In the genomic region with DNA sequence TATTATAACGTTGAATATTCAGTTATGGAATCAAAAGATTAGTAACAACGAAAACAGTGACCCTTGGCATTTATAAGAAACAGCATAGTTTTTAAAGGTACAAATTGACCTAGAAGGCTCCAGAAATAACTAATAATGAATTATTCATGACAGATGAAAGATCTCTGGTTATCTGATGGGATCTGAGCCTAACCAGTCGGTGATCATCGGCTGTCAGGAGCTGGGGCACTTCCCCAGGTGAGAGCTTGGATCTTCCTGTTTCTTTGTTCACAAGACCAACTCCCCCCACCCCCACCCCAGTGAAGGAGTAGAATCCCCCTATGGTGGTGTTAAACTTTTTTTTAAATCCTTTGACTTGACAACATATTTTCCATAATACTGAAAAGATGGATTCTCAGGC, we compare ENCODE assay signal across 36 mouse cellular contexts. TPM values are rescaled to one million over a fixed set of nuclear protein-coding genes. Genes with fewer than 3 reads are reported as not detected.
"Had no signal": no experiment of that assay in that cellular context is flagged by ENCODE, and none has a peak within 500 bp of the region (broad histone marks: within the 10 kb centered on the region; RNA-seq: fewer than 3 reads in every experiment).

No protein-coding gene starts in this region.

- H3K9ac ChIP-seq: limb, embryonic 12.5 days; limb, embryonic 13.5 days; limb, embryonic 15.5 days; liver, embryonic 12.5 days; liver, embryonic 13.5 days; liver, embryonic 14.5 days; liver, embryonic 15.5 days; liver, postnatal 0 days; lung, embryonic 14.5 days; lung, embryonic 15.5 days; midbrain, embryonic 12.5 days; midbrain, embryonic 13.5 days; midbrain, embryonic 15.5 days; neural tube, embryonic 12.5 days had no signal

- H3K27me3 ChIP-seq: limb, embryonic 12.5 days; limb, embryonic 13.5 days; limb, embryonic 15.5 days; liver, embryonic 12.5 days; liver, embryonic 13.5 days; liver, embryonic 15.5 days; lung, embryonic 15.5 days; megakaryocyte, embryonic 14.5 days; midbrain, embryonic 12.5 days; midbrain, embryonic 13.5 days; midbrain, embryonic 15.5 days; neural tube, embryonic 12.5 days had no signal

- H3K4me1 ChIP-seq: liver, embryonic 12.5 days; liver, embryonic 13.5 days; liver, embryonic 15.5 days; megakaryocyte, embryonic 14.5 days; neural tube, embryonic 12.5 days had no signal

- H3K27ac ChIP-seq: limb, embryonic 10.5 days; limb, embryonic 12.5 days; limb, embryonic 13.5 days; limb, embryonic 15.5 days; liver, embryonic 12.5 days; liver, embryonic 13.5 days; liver, embryonic 14.5 days; liver, embryonic 15.5 days; lung, embryonic 15.5 days; macrophage; midbrain, embryonic 10.5 days; midbrain, embryonic 12.5 days; midbrain, embryonic 13.5 days; midbrain, embryonic 15.5 days; neural tube, embryonic 12.5 days had no signal

- ATAC-seq: liver, embryonic 12.5 days; liver, postnatal 0 days; lung, postnatal 0 days; midbrain, embryonic 13.5 days; midbrain, embryonic 15.5 days; midbrain, embryonic 16.5 days had no signal

- DNase-seq: left cerebral cortex, postnatal 4 days; liver; liver, embryonic 13.5 days; liver, postnatal 0 days; lung, adult 18-20 months; lung, adult 2 months; lung, embryonic 14.5 days; lung, postnatal 10 days; lung, postnatal 14 days; lung, postnatal 36 days; lung, postnatal 4 days; midbrain, embryonic 14.5 days had no signal

- H3K9me3 ChIP-seq: limb, embryonic 10.5 days; limb, embryonic 15.5 days; liver, embryonic 12.5 days; liver, embryonic 13.5 days; liver, embryonic 15.5 days; lung, embryonic 15.5 days; midbrain, embryonic 10.5 days; midbrain, embryonic 12.5 days; midbrain, embryonic 13.5 days; midbrain, embryonic 15.5 days had no signal

- H3K4me3 ChIP-seq: limb, embryonic 10.5 days; limb, embryonic 12.5 days; limb, embryonic 13.5 days; limb, embryonic 15.5 days; liver, embryonic 12.5 days; liver, embryonic 13.5 days; liver, embryonic 15.5 days; lung, embryonic 15.5 days; megakaryocyte, embryonic 14.5 days; midbrain, embryonic 10.5 days; midbrain, embryonic 12.5 days; midbrain, embryonic 13.5 days; midbrain, embryonic 15.5 days; myocyte; neural tube, embryonic 12.5 days had no signal

- H3K4me2 ChIP-seq: limb, embryonic 12.5 days; limb, embryonic 13.5 days; limb, embryonic 15.5 days; liver, embryonic 11.5 days; liver, embryonic 12.5 days; liver, embryonic 13.5 days; liver, embryonic 15.5 days; lung, embryonic 14.5 days; lung, embryonic 15.5 days; midbrain, embryonic 11.5 days; midbrain, embryonic 12.5 days; midbrain, embryonic 13.5 days; midbrain, embryonic 15.5 days; neural tube, embryonic 12.5 days had no signal

- H3K36me3 ChIP-seq: limb, embryonic 10.5 days; limb, embryonic 12.5 days; limb, embryonic 13.5 days; limb, embryonic 15.5 days; liver, embryonic 12.5 days; liver, embryonic 13.5 days; liver, embryonic 15.5 days; lung, embryonic 15.5 days; midbrain, embryonic 10.5 days; midbrain, embryonic 12.5 days; midbrain, embryonic 13.5 days; midbrain, embryonic 15.5 days; neural tube, embryonic 12.5 days had no signal

RNA-seq across cellular contexts. Expression of gene Rerg, which starts 20.5 kb away (rescaled TPM):
- total RNA-seq: megakaryocyte progenitor cell, adult 5-6 weeks; megakaryocyte, adult 5-6 weeks; megakaryocyte-erythroid progenitor cell, adult 5-6 weeks; monocyte, adult 5-6 weeks had no signal
- polyA plus RNA-seq: macrophage had no signal
